Mouse (Mus musculus): ENCODE results near the gene Slc4a4. TPM values are rescaled to one million over a fixed set of nuclear protein-coding genes. Genes with fewer than 3 reads are reported as not detected.
A peak's percentile ranks its signal among the peaks of the same experiment; 100 is the strongest.

Gene Slc4a4
- polyA plus RNA-seq, 1 experiment from 2014 or later: 6.2 TPM

DNA sequence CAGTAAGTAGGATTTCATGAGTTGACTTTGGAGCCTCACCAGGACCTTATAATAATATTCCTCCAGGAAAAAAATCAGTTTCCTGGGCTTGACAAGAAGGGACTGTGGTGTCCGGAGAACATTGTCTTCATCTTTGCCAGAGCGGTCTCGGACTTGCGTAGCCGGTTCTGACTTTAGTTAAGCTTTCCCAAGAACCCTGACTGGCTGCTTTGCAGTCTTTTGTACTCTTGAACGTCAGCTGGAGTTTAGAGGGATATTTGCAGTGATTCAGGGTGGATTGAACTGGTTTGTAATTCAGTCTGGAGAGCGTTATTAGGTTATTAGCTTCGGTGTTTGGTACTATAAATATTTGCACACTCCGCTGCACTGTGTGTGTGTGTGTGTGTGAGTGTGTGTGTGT, 31.9 kb downstream of the Slc4a4 start:
- no peaks in the 10 kb centered on the region for H3K36me3 ChIP-seq
- 87% methylated on average over 9 of the region's 9 CpGs for WGBS
- H3K9ac ChIP-seq: no peak overlapping the region
- H3K9me3 ChIP-seq: no peaks in the 10 kb centered on the region
- H3K4me1 ChIP-seq (replicated peaks): no peaks in the 10 kb centered on the region
- ATAC-seq (ENCODE audit: low read depth): no peak
- no peak overlapping the region for H3K4me2 ChIP-seq
- no peak overlapping the region for H3K27ac ChIP-seq (replicated peaks)
- H3K4me3 ChIP-seq: no peak overlapping the region
- H3K27me3 ChIP-seq: no peaks in the 10 kb centered on the region

- Histone ChIP-seq H3K36me3 (no peaks in the 10 kb centered on the region), H3K27me3 (no peaks in the 10 kb centered on the region), H3K4me1 (replicated peaks) (peaks cover 19% of the 10 kb centered on the region), H3K4me2 (no peak overlapping the region), H3K9ac (no peak overlapping the region), H3K9me3 (no peaks in the 10 kb centered on the region), H3K4me3 (no peak overlapping the region), H3K27ac (replicated peaks) (no peak overlapping the region)
- no peak for ATAC-seq (ENCODE audit: low read depth)
- WGBS: 93% methylated on average over 5 of the region's 5 CpGs
Measured at GRCm38 (mm10) chr5:88925576-88925975, 39.0 kb downstream of the Slc4a4 start.

GRCm38 (mm10) chr5:88928201-88928916, 41.7 kb downstream of the Slc4a4 start:
- no peak for ATAC-seq (ENCODE audit: low read depth)
- H3K4me3 ChIP-seq: no peak overlapping the region
- no peaks in the 10 kb centered on the region for H3K27me3 ChIP-seq
- no peak overlapping the region for H3K4me2 ChIP-seq
- WGBS: 58% methylated on average over 13 of the region's 13 CpGs
- H3K36me3 ChIP-seq: no peaks in the 10 kb centered on the region
- H3K9ac ChIP-seq: no peak overlapping the region
- no peaks in the 10 kb centered on the region for H3K9me3 ChIP-seq
- peaks cover 21% of the 10 kb centered on the region for H3K4me1 ChIP-seq (replicated peaks)
- no peak overlapping the region for H3K27ac ChIP-seq (replicated peaks)

DNA sequence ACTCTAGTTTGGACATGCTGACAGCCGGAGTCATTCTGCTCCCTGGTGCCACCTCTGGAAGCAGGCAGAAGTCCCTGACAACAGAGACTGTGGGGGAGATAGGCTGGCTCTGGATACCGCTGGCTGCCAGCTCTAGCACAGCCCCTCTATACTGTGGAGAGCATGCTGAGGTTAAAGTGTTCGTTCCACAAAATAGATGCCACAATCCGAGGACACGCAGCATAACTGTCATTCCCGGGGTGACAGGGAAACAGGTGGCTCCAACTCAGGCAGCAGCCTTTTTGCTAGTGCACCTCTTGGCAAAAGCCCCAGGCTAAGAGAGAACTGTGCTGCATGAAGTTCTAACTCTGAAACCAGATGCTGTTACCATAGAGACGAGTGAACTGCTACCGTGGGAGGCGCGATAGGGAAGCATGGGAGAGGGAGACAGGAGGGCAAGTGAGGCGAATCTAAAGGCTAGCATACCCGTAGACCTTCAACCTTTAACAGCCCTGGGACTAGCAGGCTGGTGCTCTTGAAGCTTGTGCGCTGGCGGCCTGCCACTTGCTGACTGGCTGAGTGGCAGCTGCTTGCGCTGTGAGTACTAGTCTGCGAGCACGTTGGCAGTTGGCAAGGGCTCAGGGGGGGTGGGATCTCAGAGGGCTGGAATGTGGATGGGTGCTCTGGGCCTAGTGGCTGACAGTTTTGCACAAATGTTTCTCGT, 42.9 kb downstream of the Slc4a4 start:
- no peaks in the 10 kb centered on the region for H3K9me3 ChIP-seq
- 34% methylated on average over 18 of the region's 18 CpGs for WGBS
- no peaks in the 10 kb centered on the region for H3K36me3 ChIP-seq
- peak overlapping the region; percentile 52; the same call in 1 of the 2 replicates for H3K27ac ChIP-seq (replicated peaks)
- H3K4me1 ChIP-seq (replicated peaks): peaks cover 29% of the 10 kb centered on the region
- peak overlapping the region; percentile 39 for H3K4me2 ChIP-seq
- no peak overlapping the region for H3K9ac ChIP-seq
- H3K4me3 ChIP-seq: no peak overlapping the region
- H3K27me3 ChIP-seq: no peaks in the 10 kb centered on the region
- ATAC-seq (ENCODE audit: low read depth): peak; percentile 81

- no peak overlapping the region for H3K4me3 ChIP-seq
- H3K9me3 ChIP-seq: no peaks in the 10 kb centered on the region
- ATAC-seq (ENCODE audit: low read depth): 0 out of 2 replicates have a peak, but pooled peaks have one; percentile 21
- no peaks in the 10 kb centered on the region for H3K36me3 ChIP-seq
- peak overlapping the region; percentile 52; the same call in 1 of the 2 replicates for H3K27ac ChIP-seq (replicated peaks)
- WGBS: 81% methylated on average over 5 of the region's 5 CpGs
- no peak overlapping the region; the same call in 1 of the 2 replicates for H3K9ac ChIP-seq
- H3K4me2 ChIP-seq: peak overlapping the region; percentile 39
- no peaks in the 10 kb centered on the region for H3K27me3 ChIP-seq
- peaks cover 29% of the 10 kb centered on the region for H3K4me1 ChIP-seq (replicated peaks)
Measured at GRCm38 (mm10) chr5:88930129-88930528, 43.5 kb downstream of the Slc4a4 start.

- Histone ChIP-seq H3K9me3 (no peaks in the 10 kb centered on the region), H3K36me3 (no peaks in the 10 kb centered on the region), H3K27ac (replicated peaks) (no peak overlapping the region), H3K4me3 (no peak overlapping the region), H3K4me1 (replicated peaks) (peaks cover 29% of the 10 kb centered on the region), H3K27me3 (no peaks in the 10 kb centered on the region), H3K4me2 (no peak overlapping the region), H3K9ac (no peak overlapping the region)
- no peak for ATAC-seq (ENCODE audit: low read depth)
- 70% methylated on average over 11 of the region's 11 CpGs for WGBS
Measured at GRCm38 (mm10) chr5:88930611-88931010, 44.0 kb downstream of the Slc4a4 start.

DNA sequence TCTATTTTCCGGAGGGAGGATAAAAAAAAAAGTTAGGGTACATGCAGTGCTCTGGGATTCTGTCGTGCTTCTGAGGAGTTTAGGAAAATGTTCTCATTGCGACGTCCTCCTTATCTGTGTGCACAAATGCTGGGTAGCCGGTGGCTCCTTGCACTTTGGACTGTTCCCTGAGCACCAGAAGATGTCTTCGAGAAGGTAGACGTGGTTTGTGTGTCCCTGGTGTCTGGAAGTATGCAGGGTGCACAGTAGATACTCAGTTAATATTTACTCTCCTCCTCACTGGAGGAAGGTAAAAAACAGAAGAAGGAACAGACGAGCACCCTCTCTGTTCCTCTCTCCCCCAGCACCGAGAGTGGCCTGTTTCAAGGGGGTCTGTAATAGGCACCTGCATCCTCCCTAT, 44.6 kb downstream of the Slc4a4 start:
- Histone ChIP-seq H3K27ac (replicated peaks) (no peak overlapping the region), H3K4me2 (no peak overlapping the region), H3K36me3 (no peaks in the 10 kb centered on the region), H3K27me3 (no peaks in the 10 kb centered on the region), H3K9me3 (no peaks in the 10 kb centered on the region), H3K9ac (no peak overlapping the region), H3K4me1 (replicated peaks) (peaks cover 29% of the 10 kb centered on the region), H3K4me3 (no peak overlapping the region)
- no peak for ATAC-seq (ENCODE audit: low read depth)
- 94% methylated on average over 9 of the region's 9 CpGs for WGBS

- no peak for ATAC-seq (ENCODE audit: low read depth)
- Histone ChIP-seq H3K4me2 (no peak overlapping the region), H3K36me3 (no peaks in the 10 kb centered on the region), H3K4me3 (no peak overlapping the region), H3K4me1 (replicated peaks) (peaks cover 29% of the 10 kb centered on the region), H3K9me3 (no peaks in the 10 kb centered on the region), H3K27me3 (no peaks in the 10 kb centered on the region), H3K9ac (no peak overlapping the region), H3K27ac (replicated peaks) (no peak overlapping the region)
- WGBS: 58% methylated on average over 7 of the region's 7 CpGs
Measured at GRCm38 (mm10) chr5:88933454-88933853, 46.8 kb downstream of the Slc4a4 start.

GRCm38 (mm10) chr5:88933946-88934345, 47.3 kb downstream of the Slc4a4 start:
- no peak for ATAC-seq (ENCODE audit: low read depth)

DNA sequence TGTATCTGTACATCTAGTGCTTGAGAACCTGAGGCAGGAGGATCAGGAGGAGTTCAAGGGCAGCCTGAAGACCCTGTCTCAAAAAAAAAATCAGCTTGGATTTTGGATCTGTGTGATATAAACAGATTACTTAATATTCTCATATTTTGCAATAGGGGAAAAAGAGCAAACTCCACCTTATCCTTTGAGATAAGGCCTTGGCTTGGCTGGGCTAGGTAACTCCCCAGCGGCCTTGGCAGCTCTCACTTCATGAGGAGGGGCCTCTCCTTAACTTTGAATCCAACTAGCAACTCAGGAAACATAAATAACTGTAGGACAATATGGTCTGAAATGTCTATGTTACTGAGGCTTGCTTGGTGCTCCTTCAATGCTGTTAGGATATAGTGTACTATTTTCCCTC, 51.6 kb downstream of the Slc4a4 start:
- Histone ChIP-seq H3K4me1 (replicated peaks) (peaks cover 10% of the 10 kb centered on the region; the same call in 1 of the 2 replicates), H3K4me3 (no peak overlapping the region), H3K36me3 (no peaks in the 10 kb centered on the region), H3K27me3 (no peaks in the 10 kb centered on the region), H3K4me2 (no peak overlapping the region), H3K9me3 (no peaks in the 10 kb centered on the region), H3K27ac (replicated peaks) (no peak overlapping the region), H3K9ac (no peak overlapping the region)
- 94% methylated on average over 1 of the region's 1 CpGs for WGBS
- no peak for ATAC-seq (ENCODE audit: low read depth)

More at GRCm38 (mm10) chr5:88933946-88934345, 47.3 kb downstream of the Slc4a4 start:
- Histone ChIP-seq H3K9ac (no peak overlapping the region), H3K4me2 (no peak overlapping the region), H3K36me3 (no peaks in the 10 kb centered on the region), H3K9me3 (no peaks in the 10 kb centered on the region), H3K27me3 (no peaks in the 10 kb centered on the region), H3K4me1 (replicated peaks) (peaks cover 27% of the 10 kb centered on the region), H3K4me3 (no peak overlapping the region), H3K27ac (replicated peaks) (no peak overlapping the region)
- WGBS: 77% methylated on average over 14 of the region's 14 CpGs

DNA sequence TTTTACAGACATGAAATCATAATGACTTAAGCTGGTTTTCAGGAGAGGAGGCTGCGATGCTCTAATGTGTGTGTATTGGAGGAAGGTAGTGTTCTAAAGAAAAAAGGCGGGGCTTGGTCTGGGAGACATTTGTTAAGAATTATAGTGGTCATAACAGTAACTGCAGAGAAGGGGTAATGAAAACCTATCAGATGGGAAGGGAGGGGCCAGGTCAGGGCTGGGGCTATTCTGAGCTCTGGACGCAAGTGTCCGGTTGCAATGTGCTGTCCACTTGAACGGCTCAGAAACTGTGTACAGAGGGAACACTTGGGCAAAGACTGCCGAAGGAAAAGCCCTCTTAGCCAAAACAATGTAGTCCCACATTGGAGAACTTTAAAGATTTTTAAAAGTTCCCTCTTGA, 52.5 kb downstream of the Slc4a4 start:
- no peak for ATAC-seq (ENCODE audit: low read depth)
- H3K36me3 ChIP-seq: no peaks in the 10 kb centered on the region
- 81% methylated on average over 6 of the region's 6 CpGs for whole genome bisulfite sequencing
- no peak overlapping the region for H3K4me2 ChIP-seq
- H3K27ac ChIP-seq (replicated peaks): no peak overlapping the region
- H3K27me3 ChIP-seq: no peaks in the 10 kb centered on the region
- H3K4me1 ChIP-seq (replicated peaks): peaks cover under 1% of the 10 kb centered on the region; the same call in 1 of the 2 replicates
- no peak overlapping the region for H3K4me3 ChIP-seq
- H3K9ac ChIP-seq: no peak overlapping the region
- H3K9me3 ChIP-seq: no peaks in the 10 kb centered on the region

DNA sequence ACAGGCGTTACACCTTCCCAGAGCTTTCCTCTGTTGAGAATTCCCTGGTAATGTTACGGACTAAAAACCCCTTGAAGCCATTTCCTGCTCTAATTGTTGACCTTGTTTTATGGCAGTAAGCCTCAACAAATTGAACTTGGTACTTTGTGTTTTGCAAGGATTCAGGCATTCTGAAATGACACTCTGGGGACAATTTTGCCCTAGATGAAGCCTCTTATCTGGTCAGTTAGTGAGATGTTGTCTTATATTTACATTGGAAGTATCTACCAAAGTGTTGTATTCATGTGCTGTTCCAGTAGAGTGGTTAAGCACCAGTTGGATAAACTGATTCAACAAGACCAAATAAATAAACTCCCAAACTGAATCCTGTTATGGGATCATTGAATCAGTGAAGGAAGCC, 53.2 kb downstream of the Slc4a4 start:
- ATAC-seq (ENCODE audit: low read depth): no peak
- Histone ChIP-seq H3K36me3 (no peaks in the 10 kb centered on the region), H3K9me3 (no peaks in the 10 kb centered on the region), H3K27me3 (no peaks in the 10 kb centered on the region), H3K27ac (replicated peaks) (no peak overlapping the region), H3K4me2 (no peak overlapping the region), H3K4me1 (replicated peaks) (no peaks in the 10 kb centered on the region), H3K9ac (no peak overlapping the region), H3K4me3 (no peak overlapping the region)
- WGBS: 69% methylated on average over 2 of the region's 2 CpGs
